In the genomic region with DNA sequence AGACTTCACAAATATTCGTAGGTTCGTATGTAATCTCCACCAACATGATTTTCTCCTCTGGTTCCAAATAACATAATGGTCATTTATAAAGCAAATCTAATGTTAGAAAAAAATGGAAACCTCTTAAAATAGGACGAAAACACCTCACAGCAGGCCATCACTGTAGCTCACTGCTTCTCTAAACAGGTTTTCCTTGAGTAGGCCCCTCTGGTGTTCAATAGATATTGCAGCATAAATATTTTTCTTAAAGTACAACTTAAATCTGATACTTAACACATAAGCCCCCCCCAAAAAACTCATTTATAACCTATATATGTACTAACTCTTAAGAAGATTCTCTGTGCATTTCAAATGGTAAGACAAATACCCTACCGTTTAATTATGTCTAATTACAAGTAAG, we compare ENCODE assay signal across 8 mouse cellular contexts. TPM values are rescaled to one million over a fixed set of nuclear protein-coding genes. Genes with fewer than 3 reads are reported as not detected.
DNase-seq lines count a peak whose midpoint lies in the region; ATAC-seq lines count a peak whose summit lies in the region.

No protein-coding gene starts in this region.

- peak overlapping the region; percentile 99 for H3K4me3 ChIP-seq in kidney, embryonic 14.5 days (ENCODE audit: low read length)
- H3K4me3 ChIP-seq in hindbrain, embryonic 12.5 days: peak overlapping the region; percentile 97
- peak overlapping the region; percentile 82 for H3K4me3 ChIP-seq in midbrain, embryonic 13.5 days (replicated peaks)

- peaks cover 27% of the 10 kb centered on the region for H3K4me1 ChIP-seq in kidney, embryonic 14.5 days (ENCODE audit: control insufficient read depth, insufficient read depth, low read length)
- peaks cover 37% of the 10 kb centered on the region for H3K4me1 ChIP-seq in hindbrain, embryonic 12.5 days
- H3K4me1 ChIP-seq in midbrain, embryonic 13.5 days (replicated peaks): peaks cover 44% of the 10 kb centered on the region

- H3K27me3 ChIP-seq in kidney, embryonic 14.5 days (ENCODE audit: control insufficient read depth, insufficient read depth, low read length): no peaks in the 10 kb centered on the region
- no peaks in the 10 kb centered on the region for H3K27me3 ChIP-seq in hindbrain, embryonic 12.5 days
- H3K27me3 ChIP-seq in midbrain, embryonic 13.5 days: peaks cover 3% of the 10 kb centered on the region; the same call in 1 of the 2 replicates

- H3K4me2 ChIP-seq in kidney, embryonic 14.5 days (replicated peaks; ENCODE audit: low read depth, low read length): peak overlapping the region; percentile 57
- H3K4me2 ChIP-seq in hindbrain, embryonic 12.5 days (replicated peaks): peak overlapping the region; percentile 68
- H3K4me2 ChIP-seq in midbrain, embryonic 13.5 days (replicated peaks): peak overlapping the region; percentile 63

- no peak for DNase-seq in kidney, postnatal 4 days
- DNase-seq in NIH3T3 (ENCODE audit: low read depth): peak; percentile 21
- no peak for DNase-seq in c-Kit-positive CD71-positive TER-119-positive erythroid progenitor cells, embryonic 14.5 days (ENCODE audit: low spot score)
- DNase-seq in cerebellum, postnatal 4 days (ENCODE audit: low spot score in 2 of 2): no peak

- H3K9ac ChIP-seq in kidney, embryonic 14.5 days (ENCODE audit: low read depth, low read length): peak overlapping the region; percentile 99
- H3K9ac ChIP-seq in hindbrain, embryonic 12.5 days: peak overlapping the region; percentile 97
- H3K9ac ChIP-seq in midbrain, embryonic 13.5 days (replicated peaks): peak overlapping the region; percentile 97

- H3K36me3 ChIP-seq in kidney, embryonic 14.5 days (ENCODE audit: control insufficient read depth, insufficient read depth, low read length): no peaks in the 10 kb centered on the region
- no peaks in the 10 kb centered on the region for H3K36me3 ChIP-seq in hindbrain, embryonic 12.5 days
- H3K36me3 ChIP-seq in midbrain, embryonic 13.5 days: no peaks in the 10 kb centered on the region

- no peak for ATAC-seq in kidney, embryonic 14.5 days (ENCODE audit: low FRiP score, low TSS enrichment)
- no peak for ATAC-seq in hindbrain, embryonic 12.5 days (ENCODE audit: low FRiP score)
- ATAC-seq in midbrain, embryonic 13.5 days: no peak
- no peak for ATAC-seq in erythroid progenitor cell, adult 5-6 weeks (replicated peaks; ENCODE audit: low FRiP score, poor library complexity, severe bottlenecking)

- H3K27ac ChIP-seq in kidney, embryonic 14.5 days (ENCODE audit: low read depth, low read length): no peak overlapping the region
- H3K27ac ChIP-seq in hindbrain, embryonic 12.5 days: no peak overlapping the region; the same call in 1 of the 2 replicates
- no peak overlapping the region for H3K27ac ChIP-seq in midbrain, embryonic 13.5 days

- WGBS in kidney, embryonic 14.5 days: 15% methylated on average over 4 of the region's 4 CpGs
- 16% methylated on average over 4 of the region's 4 CpGs for WGBS in hindbrain, embryonic 12.5 days
- 8% methylated on average over 4 of the region's 4 CpGs for WGBS in midbrain, embryonic 13.5 days

- H3K9me3 ChIP-seq in kidney, embryonic 14.5 days (ENCODE audit: control insufficient read depth, low read length): no peaks in the 10 kb centered on the region
- no peaks in the 10 kb centered on the region for H3K9me3 ChIP-seq in hindbrain, embryonic 12.5 days (replicated peaks)
- no peaks in the 10 kb centered on the region for H3K9me3 ChIP-seq in midbrain, embryonic 13.5 days

RNA-seq across cellular contexts. Expression of gene Stt3b, which starts 1.8 kb away (rescaled TPM):
- polyA plus RNA-seq in kidney, embryonic 14.5 days (2014; fragmentation: Nextera tagmentation; extraction: Ambion mirVana): 58.6 and 124 TPM in 2 replicates
- 122 and 123 TPM in 2 replicates for polyA plus RNA-seq in hindbrain, embryonic 12.5 days (2016; fragmentation: Nextera tagmentation; extraction: Ambion mirVana)
- polyA plus RNA-seq in midbrain, embryonic 13.5 days (2015; fragmentation: Nextera tagmentation; extraction: Ambion mirVana): 68.3 and 74.2 TPM in 2 replicates
- 52.6 and 60.8 TPM in 2 replicates for total RNA-seq in erythroid progenitor cell, adult 5-6 weeks (2015; ENCODE audit: low replicate concordance)
- total RNA-seq in erythroid progenitor cell, adult 5-6 weeks (2017; ENCODE audit: low replicate concordance): 46.4 and 54.3 TPM in 2 replicates
